Mouse (Mus musculus) lung, postnatal 0 days (tissue): ENCODE results near the gene Nrip2.

Source experiments
- CTCF ChIP-seq: IDR thresholded peaks from 2 replicates; pipeline ENCODE4 v1.5.1; 2016; ENCODE audit warnings: antibody characterized with exemption, mild to moderate bottlenecking
- EP300 ChIP-seq: IDR thresholded peaks from 2 replicates; pipeline ENCODE4 v1.6.1; 2016; ENCODE audit warnings: antibody characterized with exemption, mild to moderate bottlenecking, control low read depth

- TF ChIP-seq CTCF (no peak), EP300 (no peak)
These were observed 62.5 kb downstream of the Nrip2 start for GRCm38 (mm10) chr6:128461606-128462005.
